Mouse (Mus musculus): ENCODE data around the gene Gde1. TPM values are rescaled to one million over a fixed set of nuclear protein-coding genes. Genes with fewer than 3 reads are reported as not detected.

The Gde1 gene
- polyA plus RNA-seq, 1 experiment from 2014 or later: 105 TPM

DNA sequence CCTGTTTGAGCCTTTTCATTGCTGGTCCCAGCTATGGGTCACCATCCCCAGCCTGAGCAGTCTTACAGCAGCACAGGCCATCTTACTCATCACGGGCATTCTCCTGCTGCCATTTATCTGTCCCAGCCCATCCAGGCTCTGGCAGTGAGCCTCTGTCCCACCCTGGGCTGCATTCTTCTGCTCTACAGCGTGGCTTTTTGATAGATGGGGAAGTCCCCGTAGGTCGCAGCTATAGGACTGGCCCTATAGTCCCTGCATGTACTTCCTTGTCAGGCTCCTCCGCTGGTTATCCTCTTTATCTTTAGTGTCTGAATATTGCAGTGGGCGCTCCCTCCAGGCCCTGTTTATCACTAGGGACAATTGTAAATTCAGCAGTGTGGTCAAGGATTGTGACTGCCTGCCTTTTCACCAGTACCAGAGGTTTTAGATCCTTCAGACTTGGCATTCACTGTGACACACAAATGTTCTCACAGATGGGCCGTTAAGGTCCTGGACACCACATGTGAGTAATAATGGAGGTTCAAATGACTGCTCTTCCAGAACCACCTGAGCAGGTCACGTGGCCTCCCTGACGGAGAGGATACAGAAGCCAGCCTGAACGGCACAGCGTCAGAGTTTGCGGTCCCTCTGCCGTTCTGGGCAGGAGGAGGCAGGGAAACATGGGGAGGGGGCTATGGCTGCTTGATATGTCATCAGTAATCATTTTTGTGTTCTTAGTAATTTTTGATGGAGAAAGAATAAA is 23.4 kb upstream of the Gde1 start:
- Histone ChIP-seq H3K9me3 (no peaks in the 10 kb centered on the region), H3K36me3 (peaks cover 14% of the 10 kb centered on the region), H3K9ac (no peak overlapping the region), H3K4me3 (replicated peaks) (no peak overlapping the region), H3K4me1 (no peaks in the 10 kb centered on the region), H3K27me3 (replicated peaks) (no peaks in the 10 kb centered on the region), H3K27ac (no peak overlapping the region), H3K4me2 (no peak overlapping the region)
- no peak for ATAC-seq (ENCODE audit: insufficient read depth, low FRiP score, low read depth)
- 90% methylated on average over 13 of the region's 13 CpGs for WGBS

DNA sequence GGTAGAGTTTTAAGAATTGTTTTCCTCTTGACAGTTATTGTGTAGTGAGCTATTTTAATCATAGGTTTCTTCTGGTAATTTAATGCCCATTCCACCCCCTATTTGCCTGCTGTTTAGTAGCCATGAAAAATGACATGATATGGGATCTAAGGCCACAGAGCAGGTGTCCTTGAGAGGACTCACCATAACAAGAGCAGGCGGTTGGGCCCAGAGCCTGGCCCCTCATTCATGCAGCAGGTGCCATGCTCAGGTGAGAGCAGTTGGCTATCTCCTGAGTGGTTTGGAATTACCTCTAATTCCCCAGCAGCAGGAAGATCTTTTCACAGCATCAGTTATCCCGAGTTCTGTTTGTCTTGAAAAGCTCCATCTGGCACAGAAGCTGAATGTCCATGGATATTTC is 19.9 kb upstream of the Gde1 start:
- H3K4me1 ChIP-seq: no peaks in the 10 kb centered on the region
- H3K36me3 ChIP-seq: peaks cover 19% of the 10 kb centered on the region; the same call in 1 of the 2 replicates
- no peak overlapping the region for H3K4me3 ChIP-seq (replicated peaks)
- H3K27me3 ChIP-seq (replicated peaks): no peaks in the 10 kb centered on the region
- ATAC-seq (ENCODE audit: insufficient read depth, low FRiP score, low read depth): no peak
- no peak overlapping the region for H3K27ac ChIP-seq
- WGBS: 79% methylated on average over 2 of the region's 2 CpGs
- H3K9me3 ChIP-seq: no peaks in the 10 kb centered on the region
- no peak overlapping the region for H3K4me2 ChIP-seq
- H3K9ac ChIP-seq: no peak overlapping the region

GRCm38 (mm10) chr7:118723927-118724326 is 18.3 kb upstream of the Gde1 start:
- H3K9ac ChIP-seq: no peak overlapping the region

DNA sequence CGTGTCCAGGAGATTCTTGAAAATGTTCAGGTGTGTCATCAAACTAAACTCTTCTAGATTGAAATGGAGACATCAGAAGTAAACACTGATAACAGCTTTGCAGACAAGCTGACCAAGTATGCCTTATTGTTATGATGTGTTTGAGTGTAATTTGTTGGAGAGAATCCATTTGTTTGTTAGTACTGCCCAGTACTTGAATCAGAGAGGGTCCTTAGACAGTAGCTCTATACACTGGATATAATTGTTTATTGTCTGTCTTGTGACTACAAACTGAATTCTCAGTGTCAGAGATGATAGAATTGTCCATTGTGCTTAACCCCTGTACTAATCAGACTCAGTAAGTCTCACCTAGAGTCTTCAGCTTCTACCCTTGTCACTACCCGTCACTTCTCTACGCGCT is 12.5 kb upstream of the Gde1 start:
- peaks cover 12% of the 10 kb centered on the region; the same call in 1 of the 2 replicates for H3K36me3 ChIP-seq
- H3K4me2 ChIP-seq: no peak overlapping the region
- H3K9ac ChIP-seq: no peak overlapping the region
- no peaks in the 10 kb centered on the region for H3K9me3 ChIP-seq
- 93% methylated on average over 4 of the region's 4 CpGs for WGBS
- H3K27me3 ChIP-seq (replicated peaks): no peaks in the 10 kb centered on the region
- H3K4me3 ChIP-seq (replicated peaks): no peak overlapping the region
- H3K27ac ChIP-seq: no peak overlapping the region
- peaks cover 2% of the 10 kb centered on the region; the same call in 1 of the 2 replicates for H3K4me1 ChIP-seq
- ATAC-seq (ENCODE audit: insufficient read depth, low FRiP score, low read depth): no peak

More at GRCm38 (mm10) chr7:118723927-118724326, 18.3 kb upstream of the Gde1 start:
- no peaks in the 10 kb centered on the region for H3K27me3 ChIP-seq (replicated peaks)
- H3K36me3 ChIP-seq: peaks cover 17% of the 10 kb centered on the region; the same call in 1 of the 2 replicates
- no peak overlapping the region for H3K4me3 ChIP-seq (replicated peaks)
- ATAC-seq (ENCODE audit: insufficient read depth, low FRiP score, low read depth): no peak
- H3K27ac ChIP-seq: no peak overlapping the region
- no peaks in the 10 kb centered on the region for H3K4me1 ChIP-seq
- H3K4me2 ChIP-seq: no peak overlapping the region
- H3K9me3 ChIP-seq: no peaks in the 10 kb centered on the region
- 90% methylated on average over 9 of the region's 9 CpGs for WGBS

- no peak for ATAC-seq (ENCODE audit: insufficient read depth, low FRiP score, low read depth)
- Histone ChIP-seq H3K4me3 (replicated peaks) (no peak overlapping the region), H3K4me2 (no peak overlapping the region), H3K27ac (no peak overlapping the region), H3K27me3 (replicated peaks) (no peaks in the 10 kb centered on the region), H3K36me3 (no peaks in the 10 kb centered on the region), H3K4me1 (peaks cover 6% of the 10 kb centered on the region; the same call in 1 of the 2 replicates), H3K9me3 (no peaks in the 10 kb centered on the region), H3K9ac (no peak overlapping the region)
- 75% methylated on average over 1 of the region's 1 CpGs for WGBS
These were observed 9.3 kb upstream of the Gde1 start for GRCm38 (mm10) chr7:118714873-118715272.

DNA sequence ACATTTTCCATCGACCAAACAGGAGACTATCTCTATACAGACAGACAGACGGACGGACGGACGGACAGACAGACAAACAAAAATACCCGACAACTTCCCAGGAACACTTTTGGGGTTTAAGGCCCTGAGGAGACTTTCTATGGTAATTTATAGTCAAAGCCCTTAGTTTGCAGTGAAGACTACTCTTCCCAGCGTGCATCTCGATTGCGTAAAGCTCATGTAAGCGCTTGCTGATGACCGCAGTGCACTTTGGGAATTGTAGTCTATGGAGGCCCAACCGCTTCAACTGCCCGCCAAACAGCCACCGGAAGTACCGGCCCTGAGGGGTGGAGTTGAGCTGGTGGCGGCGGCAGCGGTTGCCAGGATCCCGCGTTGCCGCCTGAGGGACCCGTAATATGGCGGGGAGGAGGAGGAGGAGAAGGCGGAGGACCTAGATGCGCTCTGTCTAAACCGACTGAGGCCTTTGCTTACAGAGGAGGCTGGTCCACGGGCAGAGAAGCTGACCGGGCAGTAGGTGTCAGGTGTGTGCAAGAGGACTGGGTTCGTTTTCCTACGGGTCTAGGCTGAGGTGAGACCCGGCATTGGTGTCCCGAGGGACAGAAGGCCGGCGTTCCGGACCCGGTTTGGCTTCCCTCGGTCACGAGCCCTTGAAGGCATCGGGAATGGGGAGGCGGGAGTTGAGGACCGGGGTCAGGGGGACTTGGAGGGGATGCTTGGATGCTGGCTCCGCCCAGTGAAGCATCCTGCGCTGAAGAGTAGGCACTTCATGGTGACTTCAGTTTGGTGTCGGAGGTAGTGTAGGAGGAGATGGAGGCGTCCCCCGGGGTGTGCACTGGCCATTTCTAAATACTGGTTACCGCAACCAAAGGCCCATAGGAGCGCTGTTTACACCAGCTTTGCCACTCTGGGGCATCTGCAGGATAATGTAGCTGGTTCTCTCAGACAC is 6.9 kb upstream of the Gde1 start, which contains the start of gene Ccp110:
Gene Ccp110 (plus strand): TSS at position 325 of the 946 bp plus-strand sequence.
- H3K27ac ChIP-seq: no peak within 1 kb of the TSS
- peaks cover 6% of the 10 kb centered on the region; the same call in 1 of the 2 replicates for H3K4me1 ChIP-seq
- H3K9ac ChIP-seq: peak within 1 kb of the TSS; percentile 17
- no peaks in the 10 kb centered on the region for H3K9me3 ChIP-seq
- no peaks in the 10 kb centered on the region for H3K27me3 ChIP-seq (replicated peaks)
- H3K4me2 ChIP-seq: peak within 1 kb of the TSS; percentile 79
- peak; percentile 97 for ATAC-seq (ENCODE audit: insufficient read depth, low FRiP score, low read depth)
- no peaks in the 10 kb centered on the region for H3K36me3 ChIP-seq
- WGBS: under 1% methylated on average over 48 of the region's 48 CpGs
- peak within 1 kb of the TSS; percentile 62 for H3K4me3 ChIP-seq (replicated peaks)

DNA sequence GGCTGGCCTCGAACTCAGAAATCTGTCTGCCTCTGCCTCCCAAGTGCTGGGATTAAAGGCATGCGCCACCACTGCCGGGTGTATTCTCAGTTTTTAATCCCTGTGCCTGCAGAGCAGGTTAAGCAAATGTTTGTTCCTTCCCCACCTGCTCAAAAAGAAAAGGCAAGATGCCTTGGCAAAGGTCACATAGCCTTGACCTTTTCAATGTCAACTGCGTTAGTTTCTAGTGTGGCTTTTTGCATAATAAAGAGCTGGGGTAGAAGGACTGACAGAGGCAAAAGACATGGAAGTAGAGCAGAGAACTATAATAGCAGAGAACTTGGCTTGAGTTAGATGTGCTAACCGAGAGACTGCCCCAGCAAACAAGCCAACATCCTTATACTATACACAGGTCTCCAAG is 5.2 kb upstream of the Gde1 start:
- Histone ChIP-seq H3K36me3 (no peaks in the 10 kb centered on the region), H3K27ac (no peak overlapping the region), H3K4me3 (replicated peaks) (no peak overlapping the region), H3K4me1 (peaks cover 6% of the 10 kb centered on the region; the same call in 1 of the 2 replicates), H3K27me3 (replicated peaks) (no peaks in the 10 kb centered on the region), H3K4me2 (no peak overlapping the region), H3K9me3 (no peaks in the 10 kb centered on the region), H3K9ac (no peak overlapping the region)
- ATAC-seq (ENCODE audit: insufficient read depth, low FRiP score, low read depth): no peak
- WGBS: 70% methylated on average over 5 of the region's 5 CpGs

DNA sequence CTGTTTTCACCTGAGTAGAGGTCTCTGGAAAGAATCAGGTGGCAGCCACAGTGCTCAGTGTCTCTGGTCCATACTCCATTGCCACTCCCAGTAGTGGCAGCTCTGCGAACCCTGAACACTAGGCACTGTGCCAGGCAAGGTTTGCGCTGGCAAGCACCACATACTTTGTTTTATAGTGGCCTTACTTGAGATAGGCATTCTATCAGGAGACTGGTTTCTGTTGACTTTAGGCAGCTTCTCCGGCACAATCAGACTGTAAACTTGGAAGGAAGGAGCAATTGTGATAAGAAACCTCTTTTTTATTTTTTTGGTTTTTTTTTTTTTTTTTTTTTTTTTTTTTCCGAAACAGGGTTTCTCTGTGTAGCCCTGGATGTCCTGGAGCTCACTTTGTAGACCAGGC is 2.4 kb upstream of the Gde1 start:
- Histone ChIP-seq H3K4me1 (peaks cover 18% of the 10 kb centered on the region; the same call in 1 of the 2 replicates), H3K4me3 (replicated peaks) (no peak overlapping the region), H3K4me2 (no peak overlapping the region), H3K36me3 (no peaks in the 10 kb centered on the region), H3K27me3 (replicated peaks) (no peaks in the 10 kb centered on the region), H3K9me3 (no peaks in the 10 kb centered on the region), H3K27ac (no peak overlapping the region), H3K9ac (no peak overlapping the region)
- ATAC-seq (ENCODE audit: insufficient read depth, low FRiP score, low read depth): no peak
- 74% methylated on average over 4 of the region's 4 CpGs for WGBS

- Histone ChIP-seq H3K9me3 (no peaks in the 10 kb centered on the region), H3K4me1 (peaks cover 16% of the 10 kb centered on the region; the same call in 1 of the 2 replicates), H3K9ac (no peak overlapping the region), H3K27me3 (replicated peaks) (no peaks in the 10 kb centered on the region), H3K36me3 (no peaks in the 10 kb centered on the region), H3K4me2 (no peak overlapping the region), H3K4me3 (replicated peaks) (no peak overlapping the region), H3K27ac (no peak overlapping the region)
- ATAC-seq (ENCODE audit: insufficient read depth, low FRiP score, low read depth): no peak
- WGBS: 59% methylated on average over 2 of the region's 2 CpGs
These were observed 1.6 kb upstream of the Gde1 start for GRCm38 (mm10) chr7:118707216-118707615.

DNA sequence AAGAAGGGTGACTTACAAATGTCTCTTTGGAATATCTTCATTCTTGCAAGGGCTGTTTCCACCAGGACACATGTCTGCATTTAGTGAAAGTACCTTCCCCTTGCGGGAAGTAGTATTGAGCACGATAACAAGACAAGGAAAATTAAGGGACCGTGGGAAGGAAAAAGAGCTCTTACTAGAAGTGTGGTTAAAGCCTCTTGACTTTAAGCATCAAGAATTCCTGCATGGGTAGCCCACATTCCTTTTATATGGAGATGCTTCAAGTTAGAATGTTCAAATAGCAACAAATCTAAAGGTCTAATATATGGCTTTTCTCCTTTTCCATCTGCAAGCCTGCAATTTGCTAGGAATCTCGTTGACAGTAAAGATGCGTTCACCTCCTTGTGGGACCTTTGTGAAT is 910 bp upstream of the Gde1 start:
- no peak for ATAC-seq (ENCODE audit: insufficient read depth, low FRiP score, low read depth)
- Histone ChIP-seq H3K27me3 (replicated peaks) (no peaks in the 10 kb centered on the region), H3K4me3 (replicated peaks) (no peak overlapping the region), H3K27ac (no peak overlapping the region), H3K9ac (no peak overlapping the region), H3K36me3 (no peaks in the 10 kb centered on the region), H3K4me1 (peaks cover 16% of the 10 kb centered on the region; the same call in 1 of the 2 replicates), H3K9me3 (no peaks in the 10 kb centered on the region), H3K4me2 (no peak overlapping the region)
- 92% methylated on average over 5 of the region's 5 CpGs for WGBS

DNA sequence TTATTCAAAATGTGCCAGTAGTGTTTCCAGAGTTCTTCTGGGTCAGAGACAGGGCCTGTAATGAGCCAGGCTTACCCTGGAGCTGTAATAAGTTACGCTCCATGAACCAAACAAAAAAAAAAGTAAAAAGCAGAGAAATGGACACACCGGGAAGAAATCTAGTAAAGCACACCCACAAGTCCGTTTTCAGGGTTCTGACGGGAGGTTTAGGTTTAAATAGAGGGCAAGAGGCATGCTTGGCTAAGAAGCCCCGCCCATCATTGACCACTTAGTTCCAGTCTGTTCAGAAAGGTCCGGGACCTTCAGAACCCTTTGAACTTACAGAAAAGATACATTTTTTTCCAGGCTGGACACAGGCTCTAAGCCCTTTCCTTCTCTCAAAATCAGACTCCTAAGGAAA is 473 bp upstream of the Gde1 start:
- Histone ChIP-seq H3K27ac (0 out of 2 replicates have a peak overlapping the region, but pooled peaks have one; percentile 86), H3K36me3 (no peaks in the 10 kb centered on the region), H3K4me2 (peak overlapping the region; percentile 76), H3K27me3 (replicated peaks) (no peaks in the 10 kb centered on the region), H3K9me3 (no peaks in the 10 kb centered on the region), H3K4me3 (replicated peaks) (peak overlapping the region; percentile 82), H3K4me1 (peaks cover 16% of the 10 kb centered on the region; the same call in 1 of the 2 replicates), H3K9ac (no peak overlapping the region)
- WGBS: 27% methylated on average over 6 of the region's 6 CpGs
- no peak for ATAC-seq (ENCODE audit: insufficient read depth, low FRiP score, low read depth)
